Mouse (Mus musculus) brain, embryonic 14.5 days (tissue): ENCODE data around the gene Rrbp1.

Experiments used
- CTCF ChIP-seq: fragments of 200-500 bp; IDR thresholded peaks from 2 replicates; pipeline ENCODE4 v1.5.1; 2012; ENCODE audit warnings: inconsistent platforms, mild to moderate bottlenecking, moderate library complexity, borderline replicate concordance; ENCODE audit not compliant: insufficient read depth, insufficient read length; ENCODE audit errors: extremely low read depth
- POLR2A ChIP-seq: fragments of 200-500 bp; IDR thresholded peaks from 2 replicates; pipeline ENCODE4 v1.6.1; 2012; ENCODE audit warnings: mild to moderate bottlenecking, inconsistent platforms, borderline replicate concordance; ENCODE audit not compliant: poor library complexity, insufficient read depth, insufficient read length, severe bottlenecking; ENCODE audit errors: extremely low read depth

DNA sequence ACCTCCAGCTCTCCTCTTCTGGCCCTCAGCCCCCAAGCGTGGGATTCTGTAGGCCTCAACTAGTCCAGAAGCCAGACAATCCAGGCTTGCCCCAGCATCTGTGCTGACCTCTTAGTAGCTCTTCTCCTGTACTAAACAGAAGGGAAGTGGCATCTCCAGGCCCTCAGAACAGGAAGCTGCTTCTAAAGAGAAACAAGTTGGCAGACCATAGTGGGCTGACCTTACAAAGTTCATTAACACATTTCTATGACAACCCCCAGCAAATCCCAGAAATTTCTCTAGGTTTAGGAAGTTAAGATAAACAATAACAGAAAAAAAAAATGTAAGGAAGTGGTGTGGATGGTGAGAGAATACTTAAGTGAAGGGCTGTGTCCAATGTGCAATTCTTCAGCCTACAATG, 2.0 kb downstream of the Rrbp1 start:
- TF ChIP-seq CTCF (no peak), POLR2A (no peak)
